Mouse (Mus musculus): ENCODE data around the gene Arid4b. TPM values are rescaled to one million over a fixed set of nuclear protein-coding genes. Genes with fewer than 3 reads are reported as not detected.

Arid4b gene
- polyA plus RNA-seq, 1 experiment from 2014 or later, result 66.4 TPM

DNA sequence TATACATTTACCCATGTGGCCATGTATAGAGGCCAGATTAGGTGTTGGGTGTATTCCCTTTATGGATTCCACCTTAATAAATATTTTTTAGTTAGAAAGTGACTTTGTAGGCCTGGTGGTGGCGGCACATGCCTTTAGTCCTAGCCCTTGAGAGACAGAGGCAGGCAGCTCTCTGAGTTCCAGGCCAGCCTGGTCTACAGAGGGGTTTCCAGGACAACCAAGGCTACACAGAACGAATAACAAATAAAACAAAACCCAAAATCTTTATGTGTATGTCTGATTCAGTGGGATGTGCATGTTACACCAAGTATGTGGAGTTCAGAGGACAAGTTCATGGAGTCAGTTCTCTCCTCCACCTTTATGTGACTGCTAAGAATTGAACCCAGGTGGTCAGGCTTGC lies 52.8 kb downstream of the Arid4b start:
- WGBS, result 98% methylated on average over 2 of the region's 2 CpGs
- Histone ChIP-seq H3K4me1 (no peaks in the 10 kb centered on the region), H3K27me3 (no peaks in the 10 kb centered on the region), H3K4me2 (no peak overlapping the region), H3K9ac (no peak overlapping the region), H3K9me3 (replicated peaks) (no peaks in the 10 kb centered on the region), H3K36me3 (no peaks in the 10 kb centered on the region), H3K27ac (no peak overlapping the region), H3K4me3 (replicated peaks) (no peak overlapping the region)
- no peak for ATAC-seq (replicated peaks; ENCODE audit: low FRiP score)

DNA sequence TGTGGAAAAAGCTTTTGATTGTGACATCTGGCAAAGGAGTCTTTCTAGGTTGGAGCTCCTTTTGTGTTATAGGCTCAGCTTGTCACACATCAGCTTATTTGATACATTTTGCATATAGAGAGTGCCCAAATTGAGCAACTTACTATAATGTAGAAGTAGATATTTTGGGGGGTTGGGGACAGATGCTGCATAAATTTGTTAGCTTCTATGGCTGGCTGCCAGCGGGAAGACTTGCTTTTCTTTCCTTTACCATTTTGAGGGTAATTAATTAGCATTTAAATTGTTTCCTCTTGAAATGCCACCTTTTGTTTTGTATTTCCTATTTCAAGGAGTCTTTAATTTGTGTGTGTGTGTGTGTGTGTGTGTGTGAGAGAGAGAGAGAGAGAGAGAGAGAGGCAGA lies 68.6 kb downstream of the Arid4b start:
- peaks cover 45% of the 10 kb centered on the region for H3K36me3 ChIP-seq
- WGBS, result 70% methylated on average over 1 of the region's 1 CpGs
- no peak for ATAC-seq (replicated peaks; ENCODE audit: low FRiP score)

DNA sequence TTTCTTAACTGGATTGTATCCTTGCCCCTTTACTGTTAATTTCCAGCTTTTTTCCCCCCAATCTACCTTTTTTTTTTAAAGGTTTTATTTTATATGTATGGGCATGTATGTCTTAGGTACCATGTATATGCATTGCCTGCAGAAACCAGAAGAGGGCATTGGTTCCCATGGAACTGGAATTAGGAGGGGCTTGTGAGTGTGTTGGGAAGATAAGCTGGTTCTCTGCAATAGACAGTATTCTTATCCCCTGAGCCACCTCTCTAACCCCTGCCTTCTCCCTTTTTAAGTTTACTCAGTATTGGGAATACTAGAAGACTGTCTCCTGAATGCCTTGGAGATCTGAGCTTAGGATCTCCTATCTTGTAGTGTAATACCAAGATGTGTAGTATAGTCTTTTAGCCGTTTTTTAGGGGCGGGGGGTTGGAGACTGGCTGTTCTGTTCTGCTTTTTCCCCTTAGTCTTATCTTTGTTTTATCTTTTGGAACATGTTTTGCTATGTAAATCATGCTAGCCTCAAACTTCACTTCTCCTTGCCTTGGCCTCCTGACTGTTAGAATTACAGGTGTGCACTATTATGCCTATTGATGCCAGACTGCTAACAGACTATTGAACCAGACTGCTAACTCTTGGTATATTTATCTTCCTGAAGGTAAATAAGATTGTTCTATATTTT lies 79.4 kb downstream of the Arid4b start:
- no peaks in the 10 kb centered on the region for H3K27me3 ChIP-seq
- no peak overlapping the region for H3K9ac ChIP-seq
- no peak overlapping the region for H3K4me2 ChIP-seq
- H3K9me3 ChIP-seq (replicated peaks), result no peaks in the 10 kb centered on the region
- no peak for ATAC-seq (replicated peaks; ENCODE audit: low FRiP score)
- no peaks in the 10 kb centered on the region for H3K4me1 ChIP-seq
- H3K36me3 ChIP-seq, result peaks cover 28% of the 10 kb centered on the region
- no peak overlapping the region for H3K4me3 ChIP-seq (replicated peaks)
- no peak overlapping the region for H3K27ac ChIP-seq
- WGBS, result 88% methylated on average over 2 of the region's 2 CpGs

More for the DNA sequence above, 68.6 kb downstream of the Arid4b start:
- no peak overlapping the region for H3K4me3 ChIP-seq (replicated peaks)
- H3K27me3 ChIP-seq, result no peaks in the 10 kb centered on the region
- H3K27ac ChIP-seq, result no peak overlapping the region
- H3K4me2 ChIP-seq, result no peak overlapping the region
- no peaks in the 10 kb centered on the region for H3K9me3 ChIP-seq (replicated peaks)
- no peaks in the 10 kb centered on the region for H3K4me1 ChIP-seq
- H3K9ac ChIP-seq, result no peak overlapping the region

DNA sequence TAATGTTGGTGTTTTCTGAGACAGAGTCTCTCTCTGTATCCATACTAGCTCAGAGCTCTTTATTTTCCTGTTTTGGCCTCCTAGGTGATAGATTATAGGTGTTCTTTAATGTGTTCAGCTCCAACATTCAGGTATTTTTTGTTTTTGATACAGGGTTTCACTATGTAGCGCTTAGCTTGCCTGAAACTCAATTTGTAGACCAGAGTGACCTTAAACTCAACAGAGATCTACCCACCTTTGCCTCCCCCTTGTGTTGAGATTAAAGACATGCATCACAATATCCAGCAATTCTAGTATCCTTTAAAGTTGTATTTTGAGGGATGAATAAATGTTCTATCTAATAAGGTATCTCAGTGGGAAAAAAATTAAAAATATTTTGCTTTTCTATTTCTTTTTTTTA lies 115.0 kb downstream of the Arid4b start:
- Histone ChIP-seq H3K36me3 (peaks cover 21% of the 10 kb centered on the region), H3K9ac (no peak overlapping the region), H3K27ac (no peak overlapping the region), H3K4me1 (no peaks in the 10 kb centered on the region), H3K27me3 (no peaks in the 10 kb centered on the region), H3K4me3 (replicated peaks) (no peak overlapping the region), H3K9me3 (replicated peaks) (no peaks in the 10 kb centered on the region), H3K4me2 (no peak overlapping the region)
- no peak for ATAC-seq (replicated peaks; ENCODE audit: low FRiP score)
- 81% methylated on average over 1 of the region's 1 CpGs for WGBS

DNA sequence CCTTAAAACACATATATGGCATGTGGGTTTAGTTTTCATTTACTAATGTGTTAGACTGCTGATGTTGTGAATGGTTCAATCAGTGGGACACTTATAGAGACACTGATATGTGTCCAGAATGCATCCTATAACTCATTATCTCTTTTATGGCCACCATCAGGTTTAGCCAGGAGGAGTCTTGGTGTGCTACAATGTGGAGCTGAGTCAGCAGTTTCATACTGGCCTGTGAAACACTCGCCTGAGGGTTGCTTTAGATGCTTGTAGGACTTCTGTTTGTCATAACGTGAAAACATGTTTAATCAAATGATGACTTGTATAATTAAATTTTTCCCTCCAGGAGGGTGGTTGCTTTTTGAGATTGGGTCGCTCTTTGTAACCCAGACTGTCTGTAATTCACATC lies 116.6 kb downstream of the Arid4b start:
- no peak overlapping the region for H3K27ac ChIP-seq
- no peak for ATAC-seq (replicated peaks; ENCODE audit: low FRiP score)
- no peak overlapping the region for H3K9ac ChIP-seq
- peaks cover 29% of the 10 kb centered on the region for H3K36me3 ChIP-seq
- H3K4me2 ChIP-seq, result no peak overlapping the region
- no peak overlapping the region for H3K4me3 ChIP-seq (replicated peaks)
- H3K4me1 ChIP-seq, result no peaks in the 10 kb centered on the region
- 85% methylated on average over 3 of the region's 3 CpGs for WGBS
- H3K9me3 ChIP-seq (replicated peaks), result no peaks in the 10 kb centered on the region
- no peaks in the 10 kb centered on the region for H3K27me3 ChIP-seq

DNA sequence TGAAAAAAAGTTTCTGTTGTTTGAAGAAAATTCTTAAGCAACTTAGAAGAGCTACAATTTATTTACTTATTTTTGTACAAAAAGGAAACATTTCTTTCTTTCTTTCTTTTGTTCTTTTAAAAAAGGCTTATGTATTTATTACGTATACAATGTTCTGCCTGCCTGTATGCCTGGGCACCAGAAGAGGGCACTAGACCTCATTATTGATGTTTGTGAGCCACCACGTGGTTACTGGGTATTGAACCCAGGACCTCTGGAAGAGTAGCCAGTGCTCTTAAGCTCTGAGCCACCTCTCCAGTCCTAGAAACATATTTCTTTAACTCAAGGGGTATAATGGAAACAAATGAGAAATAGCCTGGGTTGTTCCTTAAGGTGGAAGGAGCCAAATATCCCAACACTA lies 182.9 kb downstream of the Arid4b start:
- 60% methylated on average over 2 of the region's 2 CpGs for WGBS
- no peak for ATAC-seq (replicated peaks; ENCODE audit: low FRiP score)
- no peaks in the 10 kb centered on the region for H3K9me3 ChIP-seq (replicated peaks)
- H3K4me1 ChIP-seq, result no peaks in the 10 kb centered on the region
- no peaks in the 10 kb centered on the region for H3K27me3 ChIP-seq
- H3K27ac ChIP-seq, result no peak overlapping the region
- H3K4me3 ChIP-seq (replicated peaks), result no peak overlapping the region
- no peak overlapping the region for H3K9ac ChIP-seq
- no peaks in the 10 kb centered on the region for H3K36me3 ChIP-seq
- no peak overlapping the region for H3K4me2 ChIP-seq

Other genes starting within 250 kb of the Arid4b start
- gene B3galnt2, start 108.8 kb upstream of the Arid4b start, polyA plus RNA-seq (2015; fragmentation: Nextera tagmentation; extraction: Ambion mirVana), result 39.6 and 40.8 TPM in 2 replicates
- gene Tbce, start 23.6 kb upstream of the Arid4b start, polyA plus RNA-seq (2015; fragmentation: Nextera tagmentation; extraction: Ambion mirVana), result 59.1 and 64.3 TPM in 2 replicates
- gene Ggps1, start 256 bp downstream of the Arid4b start, polyA plus RNA-seq (2015; fragmentation: Nextera tagmentation; extraction: Ambion mirVana), result 55.3 and 57.7 TPM in 2 replicates